Mouse (Mus musculus) ovary, postnatal 36 days (tissue): Measurements from ENCODE around the gene Lgals3bp.

Experiments
- DNase-seq: peaks from one replicate; pipeline ENCODE4 v3.0.0; 2022; ENCODE audit warnings: low spot score, mixed read lengths

Gene Lgals3bp

GRCm38 (mm10) chr11:118362971-118363518 lies 38.8 kb downstream of the Lgals3bp start:
- DNase-seq, result peak; percentile 29

DNA sequence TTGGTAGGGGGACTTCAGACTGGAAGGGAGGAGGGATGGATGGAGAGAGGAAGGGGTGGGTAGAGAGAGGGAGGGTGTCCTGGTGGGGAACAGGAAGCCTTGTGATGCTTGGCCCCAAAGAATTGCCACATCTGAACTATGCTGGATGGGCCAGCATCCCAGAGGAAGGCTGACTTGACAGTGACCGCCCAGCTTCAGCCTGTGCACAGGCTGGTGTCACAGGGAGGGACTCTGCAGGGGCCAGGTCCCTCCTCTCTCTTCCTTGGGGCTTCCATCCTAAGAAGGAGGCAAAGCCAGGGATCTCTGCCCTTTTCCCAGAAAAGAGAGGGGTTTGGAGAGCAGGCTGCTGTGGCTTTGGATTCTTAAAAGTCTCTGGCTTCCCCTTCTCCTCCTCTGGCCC lies 39.4 kb downstream of the Lgals3bp start:
- peak; percentile 3 for DNase-seq

DNA sequence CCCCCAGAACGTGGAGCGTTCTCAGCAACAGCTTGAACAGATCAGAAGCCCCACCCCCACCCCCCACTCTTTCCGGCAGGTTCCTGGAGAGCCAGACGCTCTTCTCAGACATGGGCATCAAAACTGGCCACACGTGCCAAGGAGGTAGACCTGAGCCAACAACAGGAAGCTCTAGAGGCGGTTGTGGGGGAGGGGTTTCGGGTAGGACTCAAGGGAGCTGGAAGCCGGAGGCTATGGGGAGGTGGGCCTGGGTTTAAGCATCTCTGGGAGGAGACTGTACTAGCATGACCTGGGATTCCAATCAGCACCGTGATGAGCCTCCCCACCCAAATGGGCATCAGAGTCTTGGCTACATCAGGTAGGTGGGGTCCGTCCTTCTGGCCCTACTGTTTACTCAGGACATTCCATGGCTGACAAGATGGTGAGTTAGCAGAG lies 41.0 kb downstream of the Lgals3bp start:
- no peak for DNase-seq

DNA sequence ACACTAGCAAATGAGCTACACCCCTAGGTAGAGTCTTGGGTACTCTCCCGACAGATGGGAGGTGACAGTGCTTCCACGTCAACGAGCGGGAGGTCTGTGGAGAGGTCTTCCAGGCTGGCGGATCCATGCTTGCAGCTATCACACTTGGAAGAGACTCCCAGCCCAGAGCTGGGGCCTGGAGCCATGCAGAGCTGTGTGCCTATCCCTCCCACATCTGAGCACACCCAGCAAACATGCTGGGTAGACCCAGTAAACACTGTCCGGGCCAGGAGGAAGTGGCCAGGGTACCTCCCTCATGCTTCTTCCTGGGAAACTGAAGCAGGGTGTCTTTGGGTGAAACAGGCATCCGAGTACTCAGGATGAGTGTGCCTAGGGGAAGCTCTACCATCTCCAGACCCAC lies 41.4 kb downstream of the Lgals3bp start:
- no peak for DNase-seq

- DNase-seq, result no peak
Measured at GRCm38 (mm10) chr11:118355640-118356039, 46.3 kb downstream of the Lgals3bp start, which contains the start of gene Timp2. TSS of gene Timp2 (minus strand) at chr11:118355740.

DNA sequence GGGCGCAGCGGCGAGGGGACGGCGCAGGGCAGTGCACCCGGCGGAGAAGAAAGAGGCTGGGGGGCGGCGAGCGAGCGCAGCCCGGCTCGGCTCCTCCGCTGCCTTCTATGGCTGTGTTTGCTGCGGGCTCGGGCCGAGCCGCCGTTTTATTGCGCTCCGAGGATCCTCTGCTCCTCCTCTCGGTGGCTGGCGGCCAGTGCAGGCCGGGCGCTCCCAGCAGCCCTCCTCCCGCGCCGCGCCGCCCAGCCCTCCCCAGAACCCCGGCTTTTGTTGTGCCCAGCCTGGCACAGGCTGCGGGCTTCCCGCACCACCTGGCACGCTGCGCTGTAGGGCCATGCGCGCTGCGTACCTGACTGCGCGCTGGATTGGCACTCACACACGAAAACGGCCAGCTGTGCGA lies 46.7 kb downstream of the Lgals3bp start:
- DNase-seq, result peak; percentile 92

DNA sequence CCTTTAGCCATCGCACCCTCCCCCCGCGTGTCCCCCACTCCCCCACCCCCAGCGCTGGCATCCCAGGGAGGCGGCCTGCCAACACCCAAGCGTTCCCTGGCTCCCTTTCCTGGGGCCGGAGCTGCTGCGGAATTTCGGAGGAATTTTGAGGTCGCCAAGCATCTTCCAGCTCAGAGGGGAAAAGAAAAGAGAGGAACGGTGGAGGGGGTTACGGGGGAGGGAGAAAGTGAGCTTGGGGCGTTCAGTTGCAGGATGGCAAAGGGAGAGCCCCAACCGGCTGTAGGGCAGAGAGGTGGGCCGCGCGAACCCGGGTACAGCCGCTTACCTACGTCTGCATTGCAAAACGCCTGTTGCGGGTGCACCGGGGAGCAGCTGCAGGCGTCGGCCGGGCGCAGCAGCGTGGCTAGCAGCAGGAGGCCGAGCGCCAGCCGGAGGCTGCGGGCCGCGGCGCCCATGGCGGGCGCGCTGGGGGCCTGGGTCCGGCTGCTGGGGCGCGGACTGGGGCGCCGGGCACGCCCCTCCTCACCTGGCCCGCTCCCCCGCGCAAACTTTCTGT lies 47.2 kb downstream of the Lgals3bp start:
- peak; percentile 48 for DNase-seq

DNA sequence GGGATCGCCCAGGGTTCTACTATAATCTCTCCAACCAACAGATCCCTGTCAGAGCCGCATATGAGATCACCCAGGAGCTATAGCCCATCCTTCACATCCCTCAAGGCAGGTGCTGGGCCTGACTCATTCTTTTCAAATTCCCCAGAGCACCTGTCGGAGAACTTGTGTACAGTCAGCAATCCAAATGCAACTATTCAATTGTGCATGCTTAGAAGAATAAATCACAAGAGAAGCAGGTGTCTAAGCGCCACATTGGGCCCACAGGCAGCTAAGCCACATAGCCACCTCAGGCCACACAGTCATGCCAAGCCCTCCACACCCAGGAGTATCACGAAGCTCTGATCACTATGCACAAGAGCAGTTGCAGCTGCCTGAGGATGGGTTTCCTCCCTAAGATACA lies 52.4 kb downstream of the Lgals3bp start:
- no peak for DNase-seq

GRCm38 (mm10) chr11:118348877-118349276 lies 53.0 kb downstream of the Lgals3bp start:
- peak; percentile 53 for DNase-seq

GRCm38 (mm10) chr11:118348419-118348818 lies 53.5 kb downstream of the Lgals3bp start:
- DNase-seq, result no peak

DNA sequence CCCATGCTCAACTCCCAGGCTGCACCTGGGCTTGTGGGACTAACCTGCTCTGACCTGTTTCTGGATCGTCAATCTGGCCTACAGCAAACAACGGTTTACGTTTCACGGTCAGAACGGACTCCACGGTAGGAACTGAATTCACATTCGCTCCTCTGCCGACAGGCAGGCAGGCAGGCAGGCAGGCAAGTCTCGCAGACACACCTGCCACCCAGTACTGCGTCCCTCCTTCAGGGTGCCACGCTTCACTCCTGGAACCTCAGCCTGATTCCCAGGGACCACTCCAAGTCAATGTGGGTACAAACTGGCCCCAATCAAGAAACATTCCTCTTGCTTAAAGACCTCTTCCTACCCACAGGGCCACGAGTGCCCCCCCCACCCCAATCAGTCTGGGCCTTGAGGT lies 54.0 kb downstream of the Lgals3bp start:
- DNase-seq, result no peak

- no peak for DNase-seq
Measured at GRCm38 (mm10) chr11:118347391-118347790, 54.5 kb downstream of the Lgals3bp start.

DNA sequence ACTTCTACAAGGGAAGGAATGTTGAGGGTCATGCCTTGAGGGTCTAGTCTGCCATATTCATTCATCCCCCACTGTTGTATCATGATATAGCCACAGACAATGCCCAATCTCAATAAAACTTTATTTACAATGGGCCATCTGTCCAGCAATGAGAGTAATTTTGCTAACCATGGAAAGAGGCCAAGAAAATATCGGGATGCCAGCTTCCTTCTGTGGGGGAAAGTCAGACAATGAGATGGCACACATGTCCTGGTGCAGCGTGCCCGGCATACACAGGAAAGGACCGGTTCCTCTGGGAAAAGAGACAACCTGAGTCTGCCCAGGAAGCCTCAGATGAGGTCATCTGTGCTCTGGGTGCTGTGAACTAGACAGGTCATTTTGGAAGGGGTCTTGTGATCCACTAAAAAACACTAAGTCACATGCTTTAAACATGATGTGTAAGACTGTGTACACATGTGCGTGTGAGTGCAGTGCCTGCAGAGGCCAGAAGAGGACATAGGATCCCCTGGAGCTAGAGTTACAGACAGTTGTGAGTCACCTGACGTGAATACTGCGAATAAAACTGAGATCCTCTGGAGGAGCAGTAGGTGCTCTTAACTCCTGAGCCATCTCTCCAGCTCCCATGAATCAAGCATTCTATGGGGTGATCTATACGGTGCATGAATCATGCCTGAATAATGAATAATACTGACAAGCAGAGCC lies 55.3 kb downstream of the Lgals3bp start:
- no peak for DNase-seq

DNA sequence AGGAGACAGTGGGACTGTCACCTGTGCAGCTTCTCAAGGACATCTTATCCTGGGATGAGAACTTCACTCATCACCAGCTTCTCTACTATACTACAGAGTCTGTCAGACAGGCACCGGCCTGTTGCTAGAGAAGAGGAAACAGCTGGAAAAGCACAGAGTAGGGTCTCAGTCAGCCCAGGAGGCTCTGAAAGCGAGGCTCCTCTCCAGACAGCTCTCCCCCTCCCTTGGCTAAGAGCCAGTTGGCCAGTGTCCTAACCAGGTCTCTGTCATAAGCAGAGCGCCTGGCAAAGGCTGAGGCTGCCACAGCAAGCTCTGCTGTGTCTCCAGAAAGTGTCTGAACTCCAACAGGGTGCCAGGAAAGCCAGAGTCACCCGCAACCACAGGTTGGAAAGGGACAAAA lies 56.2 kb downstream of the Lgals3bp start:
- DNase-seq, result peak; percentile 40

GRCm38 (mm10) chr11:118343629-118344028 lies 58.3 kb downstream of the Lgals3bp start:
- DNase-seq, result no peak
